9 mouse cellular contexts compared by ENCODE assay signal in genomic region chr11:31564742-31565510, GRCm38 (mm10).
DNase-seq lines count a peak whose midpoint lies in the region; ATAC-seq and TF ChIP-seq lines count a peak whose summit lies in the region.
"Had no signal": no experiment of that assay in that cellular context is flagged by ENCODE, and none has a peak within 500 bp of the region (broad histone marks: within the 10 kb centered on the region; RNA-seq: fewer than 3 reads in every experiment).

No protein-coding gene starts in this region.

- DNase-seq in heart, adult 2 months: peak; percentile 62 to 72
- peak; percentile 36 to 46 for DNase-seq in kidney, adult 8-10 months
- peak; percentile 61 for DNase-seq in lung, postnatal 36 days
- no peak for DNase-seq in forebrain, postnatal 0 days
- DNase-seq: cerebellum, adult 9-11 months had no signal

- no peak overlapping the region for H3K4me2 ChIP-seq in forebrain, postnatal 0 days (ENCODE audit: low read depth)
- H3K4me2 ChIP-seq: liver, embryonic 15.5 days had no signal

- no peaks in the 10 kb centered on the region for H3K79me2 ChIP-seq in heart, adult 2 months (replicated peaks; ENCODE audit: control insufficient read depth, insufficient read depth, low read length)

- peaks cover 10% of the 10 kb centered on the region for H3K4me1 ChIP-seq in embryonic fibroblast, embryonic 13.5 days (ENCODE audit: control insufficient read depth, insufficient read depth, low read length)
- peaks cover 13% of the 10 kb centered on the region for H3K4me1 ChIP-seq in heart, adult 2 months (ENCODE audit: control insufficient read depth, insufficient read depth, low read length)
- H3K4me1 ChIP-seq in forebrain, postnatal 0 days (ENCODE audit: insufficient read depth): no peaks in the 10 kb centered on the region
- H3K4me1 ChIP-seq: liver, embryonic 15.5 days had no signal

- no peak overlapping the region for H3K4me3 ChIP-seq in embryonic fibroblast, embryonic 13.5 days (ENCODE audit: insufficient read depth, low read length)
- no peak overlapping the region for H3K4me3 ChIP-seq in heart, adult 2 months
- no peak overlapping the region for H3K4me3 ChIP-seq in forebrain, postnatal 0 days (ENCODE audit: low read depth, low read length)
- H3K4me3 ChIP-seq: liver, embryonic 15.5 days had no signal

- no peaks in the 10 kb centered on the region for H3K36me3 ChIP-seq in heart, adult 2 months (ENCODE audit: control insufficient read depth, insufficient read depth, low read length)
- no peaks in the 10 kb centered on the region for H3K36me3 ChIP-seq in forebrain, postnatal 0 days (ENCODE audit: insufficient read depth)
- H3K36me3 ChIP-seq: liver, embryonic 15.5 days had no signal

- no peak for TF ChIP-seq CTCF in embryonic fibroblast, embryonic 13.5 days (IDR thresholded peaks at IDR 0.05; ENCODE audit: borderline replicate concordance, insufficient read depth, low read length)
- no peak for TF ChIP-seq CTCF in heart, adult 2 months (IDR thresholded peaks at IDR 0.05)
- TF ChIP-seq CTCF in forebrain, postnatal 0 days (IDR thresholded peaks at IDR 0.05; ENCODE audit: low read depth): no peak

- WGBS in heart, adult 2 months: 62% methylated on average over 13 of the region's 13 CpGs
- 82% methylated on average over 13 of the region's 13 CpGs for WGBS in forebrain, postnatal 0 days

- no peaks in the 10 kb centered on the region for H3K27me3 ChIP-seq in heart, adult 2 months (ENCODE audit: control insufficient read depth, insufficient read depth, low read length)
- H3K27me3 ChIP-seq in forebrain, postnatal 0 days (ENCODE audit: insufficient read depth, low read length): no peaks in the 10 kb centered on the region
- H3K27me3 ChIP-seq: liver, embryonic 15.5 days had no signal

- ATAC-seq in frontal cortex, adult (ENCODE audit: low TSS enrichment): no peak
- ATAC-seq in forebrain, postnatal 0 days: no peak
- no peak for ATAC-seq in megakaryocyte progenitor cell, adult 5-6 weeks (replicated peaks; ENCODE audit: poor library complexity)

- H3K27ac ChIP-seq in embryonic fibroblast, embryonic 13.5 days (ENCODE audit: insufficient read depth, low read length): peak overlapping the region; percentile 4; the same call in 1 of the 2 replicates
- peak overlapping the region; percentile 55 for H3K27ac ChIP-seq in heart, adult 2 months
- H3K27ac ChIP-seq in forebrain, postnatal 0 days (ENCODE audit: low read depth, low read length): no peak overlapping the region
- H3K27ac ChIP-seq: liver, embryonic 15.5 days had no signal

- H3K9ac ChIP-seq in heart, adult 2 months (ENCODE audit: low read depth, low read length): no peak overlapping the region
- no peak overlapping the region for H3K9ac ChIP-seq in forebrain, postnatal 0 days
- H3K9ac ChIP-seq: liver, embryonic 15.5 days had no signal

- intact Hi-C loops in heart, adult 2 months (cut with DNase I): loop anchor here (2.0 to 5.0 kb wide), 2 partner anchors 37 to 102 kb away; no protein-coding TSS in a partner anchor

- no peaks in the 10 kb centered on the region for H3K9me3 ChIP-seq in forebrain, postnatal 0 days (ENCODE audit: low read length)
- H3K9me3 ChIP-seq: liver, embryonic 15.5 days had no signal

- no peak for TF ChIP-seq POLR2A in embryonic fibroblast, embryonic 13.5 days (IDR thresholded peaks at IDR 0.05; ENCODE audit: low read depth, low read length)
- TF ChIP-seq POLR2A in heart, adult 2 months (IDR thresholded peaks at IDR 0.05; ENCODE audit: insufficient read depth, low read depth, low read length): no peak

- peak; percentile 76; the same call in 1 of the 2 replicates for TF ChIP-seq EP300 in heart, adult 2 months (IDR thresholded peaks at IDR 0.05; ENCODE audit: insufficient read depth, low read depth, low read length)
